Mouse (Mus musculus): ENCODE measurements around the gene Plekha7. TPM values are rescaled to one million over a fixed set of nuclear protein-coding genes. Genes with fewer than 3 reads are reported as not detected.

Gene Plekha7
- polyA plus RNA-seq, 1 experiment = 24.4 TPM

GRCm38 (mm10) chr7:116268113-116268926, 39.9 kb downstream of the Plekha7 start:
- H3K4me1 ChIP-seq (replicated peaks; ENCODE audit: control insufficient read depth, insufficient read depth, low read length) = no peaks in the 10 kb centered on the region
- WGBS = 90% methylated on average over 13 of the region's 13 CpGs
- H3K27me3 ChIP-seq (ENCODE audit: control insufficient read depth, insufficient read depth, low read length) = no peaks in the 10 kb centered on the region
- H3K4me3 ChIP-seq (ENCODE audit: control insufficient read depth, insufficient read depth, low read length) = no peak overlapping the region
- no peak for DNase-seq
- H3K27ac ChIP-seq (ENCODE audit: control insufficient read depth, insufficient read depth, low read length) = no peak overlapping the region
- TF ChIP-seq POLR2A (IDR thresholded peaks at IDR 0.05; ENCODE audit: control insufficient read depth, extremely low read depth, insufficient read depth, low read length, poor library complexity) (no peak), CTCF (IDR thresholded peaks at IDR 0.05; ENCODE audit: borderline replicate concordance, control insufficient read depth, extremely low read depth, insufficient read depth, low read length, poor library complexity) (no peak)
- no peaks in the 10 kb centered on the region for H3K36me3 ChIP-seq (ENCODE audit: control insufficient read depth, insufficient read depth, low read length)

- Histone ChIP-seq H3K4me3 (ENCODE audit: control insufficient read depth, insufficient read depth, low read length) (no peak overlapping the region), H3K36me3 (ENCODE audit: control insufficient read depth, insufficient read depth, low read length) (no peaks in the 10 kb centered on the region), H3K27me3 (ENCODE audit: control insufficient read depth, insufficient read depth, low read length) (no peaks in the 10 kb centered on the region), H3K4me1 (replicated peaks; ENCODE audit: control insufficient read depth, insufficient read depth, low read length) (no peaks in the 10 kb centered on the region), H3K27ac (ENCODE audit: control insufficient read depth, insufficient read depth, low read length) (no peak overlapping the region)
- no peak for DNase-seq
- WGBS = 84% methylated on average over 7 of the region's 7 CpGs
- TF ChIP-seq CTCF (IDR thresholded peaks at IDR 0.05; ENCODE audit: borderline replicate concordance, control insufficient read depth, extremely low read depth, insufficient read depth, low read length, poor library complexity) (no peak), POLR2A (IDR thresholded peaks at IDR 0.05; ENCODE audit: control insufficient read depth, extremely low read depth, insufficient read depth, low read length, poor library complexity) (no peak)
These were observed 44.9 kb downstream of the Plekha7 start for GRCm38 (mm10) chr7:116263281-116263680.

GRCm38 (mm10) chr7:116262508-116262907, 45.7 kb downstream of the Plekha7 start:
- TF ChIP-seq CTCF (IDR thresholded peaks at IDR 0.05; ENCODE audit: borderline replicate concordance, control insufficient read depth, extremely low read depth, insufficient read depth, low read length, poor library complexity) (no peak), POLR2A (IDR thresholded peaks at IDR 0.05; ENCODE audit: control insufficient read depth, extremely low read depth, insufficient read depth, low read length, poor library complexity) (no peak)
- H3K27ac ChIP-seq (ENCODE audit: control insufficient read depth, insufficient read depth, low read length) = no peak overlapping the region

GRCm38 (mm10) chr7:116262101-116262500, 46.1 kb downstream of the Plekha7 start:
- DNase-seq = peak; percentile 22
- WGBS = 70% methylated on average over 4 of the region's 4 CpGs
- TF ChIP-seq POLR2A (IDR thresholded peaks at IDR 0.05; ENCODE audit: control insufficient read depth, extremely low read depth, insufficient read depth, low read length, poor library complexity) (no peak), CTCF (IDR thresholded peaks at IDR 0.05; ENCODE audit: borderline replicate concordance, control insufficient read depth, extremely low read depth, insufficient read depth, low read length, poor library complexity) (no peak)
- Histone ChIP-seq H3K27me3 (ENCODE audit: control insufficient read depth, insufficient read depth, low read length) (no peaks in the 10 kb centered on the region), H3K36me3 (ENCODE audit: control insufficient read depth, insufficient read depth, low read length) (no peaks in the 10 kb centered on the region), H3K4me1 (replicated peaks; ENCODE audit: control insufficient read depth, insufficient read depth, low read length) (no peaks in the 10 kb centered on the region), H3K4me3 (ENCODE audit: control insufficient read depth, insufficient read depth, low read length) (no peak overlapping the region), H3K27ac (ENCODE audit: control insufficient read depth, insufficient read depth, low read length) (no peak overlapping the region)

More at GRCm38 (mm10) chr7:116262508-116262907, 45.7 kb downstream of the Plekha7 start:
- Histone ChIP-seq H3K4me1 (replicated peaks; ENCODE audit: control insufficient read depth, insufficient read depth, low read length) (no peaks in the 10 kb centered on the region), H3K27me3 (ENCODE audit: control insufficient read depth, insufficient read depth, low read length) (no peaks in the 10 kb centered on the region), H3K4me3 (ENCODE audit: control insufficient read depth, insufficient read depth, low read length) (no peak overlapping the region), H3K36me3 (ENCODE audit: control insufficient read depth, insufficient read depth, low read length) (no peaks in the 10 kb centered on the region)
- WGBS = 94% methylated on average over 2 of the region's 2 CpGs
- no peak for DNase-seq

GRCm38 (mm10) chr7:116260826-116261615, 47.2 kb downstream of the Plekha7 start:
- Histone ChIP-seq H3K36me3 (ENCODE audit: control insufficient read depth, insufficient read depth, low read length) (no peaks in the 10 kb centered on the region), H3K27me3 (ENCODE audit: control insufficient read depth, insufficient read depth, low read length) (no peaks in the 10 kb centered on the region), H3K4me1 (replicated peaks; ENCODE audit: control insufficient read depth, insufficient read depth, low read length) (no peaks in the 10 kb centered on the region), H3K4me3 (ENCODE audit: control insufficient read depth, insufficient read depth, low read length) (no peak overlapping the region), H3K27ac (ENCODE audit: control insufficient read depth, insufficient read depth, low read length) (no peak overlapping the region)
- DNase-seq = no peak
- TF ChIP-seq CTCF (IDR thresholded peaks at IDR 0.05; ENCODE audit: borderline replicate concordance, control insufficient read depth, extremely low read depth, insufficient read depth, low read length, poor library complexity) (no peak), POLR2A (IDR thresholded peaks at IDR 0.05; ENCODE audit: control insufficient read depth, extremely low read depth, insufficient read depth, low read length, poor library complexity) (no peak)
- 79% methylated on average over 4 of the region's 4 CpGs for WGBS

GRCm38 (mm10) chr7:116258464-116259185, 49.6 kb downstream of the Plekha7 start:
- Histone ChIP-seq H3K4me1 (replicated peaks; ENCODE audit: control insufficient read depth, insufficient read depth, low read length) (no peaks in the 10 kb centered on the region), H3K27ac (ENCODE audit: control insufficient read depth, insufficient read depth, low read length) (no peak overlapping the region), H3K27me3 (ENCODE audit: control insufficient read depth, insufficient read depth, low read length) (no peaks in the 10 kb centered on the region), H3K4me3 (ENCODE audit: control insufficient read depth, insufficient read depth, low read length) (no peak overlapping the region), H3K36me3 (ENCODE audit: control insufficient read depth, insufficient read depth, low read length) (no peaks in the 10 kb centered on the region)
- no peak for DNase-seq
- TF ChIP-seq CTCF (IDR thresholded peaks at IDR 0.05; ENCODE audit: borderline replicate concordance, control insufficient read depth, extremely low read depth, insufficient read depth, low read length, poor library complexity) (no peak), POLR2A (IDR thresholded peaks at IDR 0.05; ENCODE audit: control insufficient read depth, extremely low read depth, insufficient read depth, low read length, poor library complexity) (no peak)
- WGBS = 93% methylated on average over 17 of the region's 17 CpGs

All from thymus, adult 2 months (tissue).